Mouse (Mus musculus): Measurements from ENCODE around the gene Ylpm1.

The Ylpm1 gene

DNA sequence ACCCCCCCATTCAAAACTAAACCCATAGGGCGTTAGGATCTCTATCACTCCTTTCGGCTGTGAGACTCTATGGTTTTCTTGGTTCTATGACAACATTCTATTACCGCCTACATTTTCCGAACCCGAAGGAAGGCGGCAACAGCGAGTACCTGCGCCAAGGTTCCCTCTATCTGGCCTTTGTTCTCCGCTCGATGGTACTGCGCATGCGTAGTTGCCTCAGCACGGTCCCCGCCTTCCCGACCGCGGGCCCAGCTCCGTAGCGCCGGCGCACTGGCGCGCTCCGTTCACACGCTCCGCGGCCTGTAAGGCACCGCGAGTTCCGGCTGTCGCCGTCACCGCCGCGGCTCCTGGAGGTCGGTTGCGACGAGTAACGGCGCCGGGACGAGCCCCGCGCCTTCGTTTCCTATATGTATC lies at the start of gene Ylpm1:
Gene Ylpm1, plus strand, starts transcription at position 239 of the 414 bp plus-strand sequence.
- DNase-seq (ENCODE audit: low spot score in 2 of 2) = peak; percentile 94 to 95

DNA sequence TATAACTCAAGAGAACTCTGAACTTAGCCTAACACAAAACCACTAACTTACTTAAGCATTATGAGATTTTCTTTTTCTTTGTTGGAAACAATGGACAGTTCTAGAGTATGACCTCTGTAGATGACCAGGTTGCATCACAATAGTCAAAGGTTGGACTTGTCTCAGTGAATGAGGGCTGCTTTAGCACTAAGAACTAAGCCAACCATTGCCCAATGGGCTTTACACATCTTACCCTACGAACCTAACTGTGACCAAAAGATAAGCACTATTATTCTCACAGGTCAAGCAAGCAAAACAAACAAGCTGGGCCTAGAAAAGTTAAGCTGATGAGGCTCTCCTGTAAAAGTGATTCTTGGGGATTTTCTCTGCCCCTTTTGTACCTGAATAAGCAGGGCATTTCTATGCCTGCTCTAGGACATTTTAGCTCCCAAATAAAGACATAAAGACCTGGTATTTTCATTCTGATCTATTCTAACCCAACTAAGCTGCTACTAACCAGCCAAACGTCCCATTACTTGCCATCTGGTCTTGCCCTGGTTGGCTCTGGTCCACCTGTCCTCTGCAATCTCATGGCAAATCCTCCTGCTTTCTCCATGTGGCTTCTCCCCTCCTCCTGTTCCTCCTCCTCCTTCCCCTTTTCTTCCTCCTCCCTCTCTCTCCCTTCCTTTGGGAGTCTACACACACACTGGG lies 48.1 kb upstream of the Ylpm1 start:
- no peak for DNase-seq (ENCODE audit: low spot score in 2 of 2)

DNA sequence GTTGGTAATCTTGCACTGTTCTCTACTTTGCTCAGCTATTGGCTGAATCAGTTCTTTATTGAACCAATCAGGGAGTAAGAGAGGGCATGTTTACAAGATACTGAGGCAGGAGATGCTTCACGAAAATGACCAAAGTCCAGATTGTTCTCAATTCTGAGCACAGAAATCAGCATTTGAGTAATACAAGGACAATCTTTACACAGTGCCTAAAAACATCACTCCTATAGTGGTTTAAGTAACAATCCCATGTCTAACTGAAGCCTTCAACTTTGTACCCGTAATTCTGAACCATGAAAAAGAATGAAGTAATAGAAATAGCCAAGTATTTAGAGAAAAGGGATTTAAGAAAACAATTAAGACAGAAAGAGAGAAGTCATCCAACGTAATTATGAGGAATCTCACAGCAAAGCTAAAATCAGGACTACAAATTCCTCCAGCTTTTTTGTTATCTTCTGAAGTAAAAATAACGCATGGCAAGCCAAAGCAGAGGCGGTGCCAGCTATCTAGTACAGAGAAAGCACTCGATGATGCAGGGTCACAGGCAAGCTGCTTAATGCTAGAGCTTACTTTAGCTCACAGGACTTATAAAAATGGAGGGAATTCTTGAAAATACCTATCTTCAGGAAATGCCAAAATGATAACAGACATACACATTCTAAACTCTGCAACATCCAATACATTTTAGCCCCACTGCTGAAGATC lies 47.4 kb upstream of the Ylpm1 start:
- no peak for DNase-seq (ENCODE audit: low spot score in 2 of 2)

DNA sequence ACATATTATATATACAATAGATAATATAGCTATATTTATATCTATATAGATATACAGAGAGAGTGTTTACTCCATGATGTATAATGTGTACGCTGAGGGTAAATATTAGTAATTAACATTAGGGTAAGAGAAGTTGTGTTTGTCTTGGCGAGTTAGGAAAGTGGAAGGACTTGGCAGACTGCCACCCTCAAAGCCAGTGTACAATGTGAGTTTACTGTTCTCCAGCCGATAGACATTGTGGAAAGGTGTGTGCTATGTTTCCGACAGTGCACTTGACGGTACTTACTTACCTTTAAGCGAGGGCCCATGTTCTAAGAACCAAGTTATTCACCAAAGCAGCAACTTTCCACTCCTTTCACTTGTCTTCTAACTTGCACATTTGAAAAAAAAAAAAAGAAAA lies 45.4 kb upstream of the Ylpm1 start:
- no peak for DNase-seq (ENCODE audit: low spot score in 2 of 2)

DNA sequence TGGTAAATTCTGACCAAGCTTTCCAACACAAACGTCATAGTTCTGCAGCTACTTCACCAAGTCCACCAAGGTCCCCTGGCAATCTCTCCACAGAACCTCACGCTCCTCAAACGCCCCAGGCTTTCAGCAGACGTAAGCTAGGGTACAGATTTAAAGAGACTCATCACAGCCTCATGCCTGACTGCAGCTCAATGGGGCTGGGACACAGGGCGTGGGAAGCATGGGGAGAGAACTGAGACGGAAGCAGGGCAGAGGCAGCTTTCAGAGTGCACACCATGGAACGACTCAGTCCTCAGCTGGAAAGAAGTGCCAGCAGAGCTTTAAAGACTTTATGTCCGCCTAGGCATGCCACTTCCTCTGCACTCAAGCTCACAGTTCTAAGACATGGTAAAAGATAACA lies 44.6 kb upstream of the Ylpm1 start:
- DNase-seq (ENCODE audit: low spot score in 2 of 2) = no peak

DNA sequence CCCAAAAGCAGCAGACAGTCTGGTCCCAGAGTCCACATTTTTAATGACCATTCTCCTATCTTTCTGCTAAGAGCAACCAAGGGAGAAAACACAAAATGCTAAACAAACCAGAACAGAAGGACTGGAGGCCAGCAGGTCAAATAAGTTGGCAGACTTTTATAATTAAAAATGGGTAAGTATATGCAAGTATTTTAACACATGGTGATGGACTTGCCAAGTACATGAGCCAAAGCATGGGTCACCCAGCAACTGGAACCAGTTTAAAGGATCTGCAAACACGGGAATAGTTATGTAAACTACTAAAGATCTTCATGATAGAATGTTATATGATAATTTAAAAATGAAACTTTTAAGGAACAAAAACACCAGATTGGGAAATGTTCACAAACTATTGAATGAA lies 43.8 kb upstream of the Ylpm1 start:
- DNase-seq (ENCODE audit: low spot score in 2 of 2) = no peak

DNA sequence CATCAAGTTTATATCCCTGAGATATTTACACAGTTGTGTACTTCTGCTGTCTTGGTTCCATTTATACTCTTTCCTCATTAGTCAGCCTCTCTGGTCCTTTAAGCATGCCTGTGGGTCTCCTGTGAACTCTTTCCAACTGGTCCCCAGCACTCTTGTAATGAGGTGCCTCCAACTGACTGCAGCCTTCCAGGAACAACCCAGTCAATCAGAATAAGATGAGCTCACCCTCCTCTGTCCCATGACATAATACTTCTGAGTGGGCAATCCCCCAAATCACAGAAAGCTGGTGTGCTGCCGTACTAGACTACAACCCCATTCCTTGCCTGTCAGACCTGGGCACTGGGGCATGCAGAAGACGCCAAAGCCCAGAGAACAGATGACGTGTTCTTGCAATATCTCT lies 39.8 kb upstream of the Ylpm1 start:
- DNase-seq (ENCODE audit: low spot score in 2 of 2) = no peak

DNA sequence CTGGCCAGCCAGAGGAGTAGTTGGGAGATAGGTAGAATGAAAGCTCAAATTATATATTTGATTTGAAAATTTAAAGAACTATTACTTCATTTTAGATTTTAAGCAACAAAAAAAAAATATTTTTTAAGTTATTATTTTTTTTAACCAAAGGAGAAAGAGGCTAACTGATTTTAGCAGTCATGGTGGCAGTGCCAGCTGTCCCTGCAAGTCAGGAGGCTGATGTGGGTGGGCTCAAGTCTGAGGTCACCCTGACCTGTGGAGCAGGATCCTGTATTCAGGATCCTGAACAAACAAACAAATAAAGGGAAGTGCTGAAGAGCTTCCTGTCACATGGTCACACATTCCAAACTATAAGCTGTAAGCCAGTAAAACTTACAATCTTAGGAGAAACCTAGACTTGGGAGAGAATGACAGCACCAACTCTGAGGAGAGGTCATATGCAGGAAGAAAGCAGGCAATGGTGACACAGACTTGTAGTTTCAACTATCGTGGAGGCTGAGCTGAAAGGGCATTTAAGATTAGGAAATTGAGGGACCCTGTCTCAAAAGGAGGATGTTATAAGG lies 37.2 kb upstream of the Ylpm1 start:
- DNase-seq (ENCODE audit: low spot score in 2 of 2) = no peak

DNA sequence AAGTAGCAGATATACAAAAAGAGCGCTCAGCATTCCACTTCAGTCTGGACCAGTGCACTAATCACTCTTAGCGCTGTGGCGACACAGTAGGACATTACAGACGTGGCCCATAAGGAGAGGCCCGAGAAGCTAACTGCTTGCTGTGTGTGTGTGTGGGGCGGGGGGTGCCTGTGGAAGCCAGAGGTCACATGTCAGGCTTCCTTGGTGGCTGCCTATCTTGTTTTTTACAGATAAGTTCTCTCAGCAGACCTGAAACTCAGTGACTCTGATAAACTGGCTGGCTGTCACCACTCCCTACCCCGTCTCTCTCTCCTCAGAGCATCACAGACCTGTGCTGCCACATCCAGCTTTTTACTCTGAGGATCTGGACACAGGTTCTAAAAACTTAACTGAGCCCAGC lies 33.5 kb upstream of the Ylpm1 start:
- no peak for DNase-seq (ENCODE audit: low spot score in 2 of 2)

DNA sequence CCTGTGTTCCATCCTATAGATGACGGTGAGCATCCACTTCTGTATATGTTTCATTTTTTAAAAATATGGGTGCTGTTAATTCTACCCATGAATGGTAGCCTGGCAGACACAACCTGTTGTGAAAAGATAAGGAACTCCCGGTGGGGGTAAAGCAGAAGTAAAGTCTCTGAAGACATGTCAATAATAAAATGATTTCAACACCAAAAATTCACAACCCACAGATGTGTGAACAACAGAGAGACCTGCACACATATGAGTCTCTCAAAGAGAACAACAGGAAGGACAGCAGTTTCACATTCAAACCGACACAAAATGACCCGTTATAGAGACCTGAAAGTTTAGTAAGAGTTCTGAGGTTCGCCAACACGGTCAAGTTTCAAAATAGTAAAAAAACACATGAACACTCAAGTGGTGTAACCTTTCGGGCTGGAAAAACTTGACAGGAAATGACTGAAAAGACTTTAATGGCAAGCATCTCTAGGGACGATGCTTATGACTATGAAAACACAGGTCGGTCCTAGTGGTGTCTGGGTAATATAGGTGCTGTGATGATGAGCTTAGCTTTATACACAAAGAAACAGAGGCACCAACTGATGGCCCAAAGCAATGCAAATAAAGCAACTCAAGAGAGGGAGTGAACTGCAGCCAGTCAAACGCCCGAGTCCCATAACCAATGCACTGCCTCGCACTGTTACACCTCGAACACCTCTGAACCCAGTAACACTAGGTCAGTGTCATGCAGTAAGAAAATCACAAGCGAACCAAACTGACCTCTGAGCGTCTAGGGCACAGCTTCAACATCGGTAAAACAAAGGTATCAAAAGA lies 27.1 kb upstream of the Ylpm1 start:
- no peak for DNase-seq (ENCODE audit: low spot score in 2 of 2)

DNA sequence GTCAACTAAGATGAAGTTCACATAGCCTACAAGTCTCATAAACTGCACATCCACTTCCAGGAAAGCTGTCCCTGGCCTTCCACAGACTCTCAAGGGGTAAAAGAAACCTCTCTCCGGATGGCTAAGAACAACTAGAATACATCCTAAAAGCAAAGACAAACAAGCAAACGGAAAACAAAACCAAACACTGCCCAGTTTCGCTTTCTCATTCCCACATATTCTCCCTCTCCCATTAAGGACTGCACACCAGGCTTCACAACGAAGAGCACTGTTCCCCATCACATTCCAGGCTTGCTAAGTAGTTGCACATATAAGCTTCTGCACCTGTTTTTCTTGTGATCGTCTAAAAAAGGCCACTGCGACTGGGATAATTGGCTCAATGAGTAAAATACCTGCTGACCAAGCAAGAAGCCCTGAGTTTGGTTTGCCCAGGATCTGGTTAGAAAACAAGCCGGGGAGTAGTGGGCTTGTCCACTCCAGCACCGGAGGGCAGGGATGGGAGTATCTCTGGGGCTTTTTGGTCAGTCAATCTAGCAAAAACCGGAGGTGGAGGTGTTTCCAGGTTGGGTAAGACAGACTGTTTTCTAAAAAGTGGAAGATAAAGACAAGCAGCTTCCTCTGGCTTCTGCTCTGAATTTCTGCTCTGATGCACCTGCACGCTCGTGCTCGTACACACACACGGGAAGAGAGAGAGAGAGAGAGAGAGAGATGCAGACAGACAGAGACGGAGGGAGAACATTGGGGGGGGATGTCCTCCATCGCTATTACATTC lies 26.3 kb upstream of the Ylpm1 start:
- DNase-seq (ENCODE audit: low spot score in 2 of 2) = no peak

DNA sequence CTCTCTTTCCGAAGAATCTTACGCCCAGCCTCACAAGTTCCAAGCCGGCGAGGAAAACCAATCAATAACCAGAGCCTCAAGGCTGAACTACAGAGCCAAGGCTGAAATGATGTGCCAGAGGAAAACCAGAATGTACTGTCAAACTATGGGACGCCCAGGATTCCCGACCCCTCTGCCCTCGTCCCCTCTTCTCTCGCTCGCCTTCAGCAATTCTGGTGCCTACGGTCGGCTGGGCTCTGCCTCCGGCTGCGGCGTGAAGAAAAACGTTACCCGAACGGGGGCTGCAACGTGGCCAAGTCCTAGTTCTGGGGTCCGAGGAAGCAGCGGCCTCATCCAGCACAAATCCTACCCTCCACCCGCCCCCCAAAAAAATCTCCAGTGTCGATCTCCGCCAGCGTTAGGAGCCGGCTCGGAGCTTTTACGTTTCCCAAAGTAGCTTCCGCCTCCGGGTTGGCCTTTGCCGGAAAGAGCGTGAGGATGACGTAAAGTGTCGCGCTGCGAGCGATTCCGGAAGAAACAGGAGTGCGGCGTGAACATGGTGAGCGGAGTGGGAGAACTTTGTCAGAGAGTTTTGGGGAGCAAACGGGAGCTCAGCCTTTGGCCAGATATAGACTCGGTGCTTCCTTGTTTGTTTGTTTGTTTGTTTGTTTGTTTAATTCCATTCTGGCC lies 25.6 kb upstream of the Ylpm1 start, which contains the start of the genes Fcf1 and Arel1:
Gene Fcf1, plus strand, starts transcription at position 470 of the 669 bp plus-strand sequence.
Gene Arel1, minus strand, starts transcription at position 473 of the 669 bp plus-strand sequence.
- peak; percentile 89 to 91 for DNase-seq (ENCODE audit: low spot score in 2 of 2)

DNA sequence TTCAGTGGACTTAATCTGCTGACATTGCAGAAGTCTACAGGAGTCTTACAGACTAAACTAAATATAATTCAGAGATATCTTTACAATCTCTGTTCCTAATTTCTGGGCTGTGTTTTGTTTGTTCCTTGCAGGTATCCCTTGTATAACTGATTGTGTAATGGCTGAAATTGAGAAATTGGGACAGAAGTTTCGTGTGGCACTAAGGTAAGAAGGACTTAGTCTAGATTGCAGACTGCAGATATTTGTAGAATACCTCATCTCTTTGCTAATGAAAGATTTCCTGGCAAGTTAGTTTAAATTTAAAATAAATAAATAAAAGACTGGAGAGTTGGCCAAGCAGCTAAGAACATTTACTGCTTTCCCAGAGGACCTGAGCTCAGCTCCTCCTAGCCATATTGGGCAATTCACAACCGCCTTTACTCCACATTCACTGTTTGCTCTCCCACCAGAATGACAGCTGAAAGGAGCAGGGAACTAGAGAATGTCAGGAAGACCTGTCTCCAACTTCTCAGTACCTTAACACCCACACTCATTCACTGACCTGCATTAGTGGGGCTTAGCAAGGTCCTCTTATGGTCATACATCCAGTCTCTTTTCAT lies 16.8 kb upstream of the Ylpm1 start:
- no peak for DNase-seq (ENCODE audit: low spot score in 2 of 2)

DNA sequence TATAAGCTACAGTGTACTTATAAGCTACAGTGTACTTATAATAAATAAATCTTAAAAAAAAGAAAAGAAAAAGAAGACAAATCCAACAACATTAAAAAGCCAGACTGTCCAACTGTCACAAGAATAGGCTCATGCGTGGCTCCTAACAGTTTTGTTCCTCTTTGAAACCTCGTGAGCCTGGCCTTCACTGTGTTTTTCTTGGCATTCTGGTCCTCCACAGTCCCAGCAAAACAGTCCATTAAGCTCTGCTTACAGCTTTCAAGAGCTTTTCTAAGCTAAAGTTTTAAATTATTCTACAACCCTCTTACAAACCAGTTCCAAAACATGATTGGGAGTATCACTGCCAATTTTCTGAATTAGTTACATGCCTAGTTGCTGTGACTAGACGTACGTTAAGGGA lies 6.7 kb upstream of the Ylpm1 start:
- DNase-seq (ENCODE audit: low spot score in 2 of 2) = no peak

DNA sequence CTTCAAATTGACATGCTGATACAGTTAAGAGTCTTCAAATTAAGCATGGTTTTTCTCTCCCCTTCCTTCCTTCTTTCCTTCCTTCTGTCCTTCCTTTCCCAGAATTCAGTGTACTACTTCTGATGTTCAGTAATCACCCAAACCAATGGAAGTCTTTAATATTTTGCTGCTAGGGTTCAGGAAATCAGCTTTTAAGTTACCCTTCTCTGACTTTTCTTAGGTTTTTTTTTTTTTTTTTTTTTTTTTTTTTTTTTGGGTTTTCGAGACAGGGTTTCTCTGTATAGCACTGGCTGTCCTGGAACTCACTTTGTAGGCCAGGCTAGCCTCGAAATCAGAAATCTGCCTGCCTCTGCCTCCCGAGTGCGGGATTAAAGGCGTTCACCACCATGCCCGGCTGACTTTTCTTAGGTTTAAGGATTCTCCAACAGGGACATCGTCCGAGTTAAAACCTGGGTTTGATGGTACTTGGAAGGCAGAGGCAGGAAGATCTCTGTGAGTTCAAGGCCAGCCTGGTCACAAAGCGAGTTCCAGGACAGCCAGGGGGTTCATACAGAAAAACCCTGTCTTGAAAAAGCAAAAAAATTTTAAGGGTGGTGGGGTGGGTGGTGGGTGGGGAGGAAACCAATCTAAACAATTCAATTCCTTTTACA lies 884 bp upstream of the Ylpm1 start:
- DNase-seq (ENCODE audit: low spot score in 2 of 2) = no peak

DNA sequence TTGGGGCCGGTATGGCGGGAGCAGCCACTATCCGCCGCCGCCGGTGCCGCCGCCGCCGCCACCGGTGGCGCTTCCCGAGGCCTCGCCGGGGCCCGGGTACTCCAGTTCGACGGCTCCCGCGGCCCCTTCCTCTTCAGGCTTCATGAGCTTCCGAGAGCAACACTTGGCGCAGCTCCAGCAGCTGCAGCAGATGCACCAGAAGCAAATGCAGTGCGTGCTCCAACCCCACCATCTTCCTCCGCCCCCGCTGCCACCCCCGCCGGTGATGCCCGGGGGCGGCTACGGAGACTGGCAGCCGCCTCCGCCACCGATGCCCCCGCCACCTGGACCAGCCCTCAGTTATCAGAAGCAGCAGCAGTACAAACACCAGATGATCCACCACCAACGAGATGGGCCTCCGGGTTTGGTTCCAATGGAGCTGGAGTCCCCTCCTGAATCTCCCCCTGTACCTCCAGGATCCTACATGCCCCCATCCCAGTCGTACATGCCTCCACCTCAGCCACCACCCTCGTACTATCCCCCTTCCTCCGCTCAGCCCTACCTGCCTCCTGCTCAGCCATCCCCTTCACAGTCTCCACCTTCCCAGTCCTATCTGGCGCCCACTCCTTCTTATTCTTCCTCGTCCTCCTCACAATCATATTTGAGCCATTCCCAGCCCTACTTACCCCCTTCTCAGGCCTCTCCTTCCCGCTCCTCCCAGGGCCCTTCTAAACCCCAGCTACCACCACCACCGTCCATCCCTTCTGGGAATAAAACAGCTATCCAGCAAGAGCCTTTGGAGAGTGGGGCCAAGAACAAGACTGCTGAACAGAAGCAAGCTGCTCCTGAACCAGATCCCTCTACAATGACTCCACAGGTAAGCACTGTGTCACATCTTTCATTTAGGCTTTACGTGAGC lies 629 bp downstream of the Ylpm1 start:
- peak; percentile 38 to 60 for DNase-seq (ENCODE audit: low spot score in 2 of 2)

DNA sequence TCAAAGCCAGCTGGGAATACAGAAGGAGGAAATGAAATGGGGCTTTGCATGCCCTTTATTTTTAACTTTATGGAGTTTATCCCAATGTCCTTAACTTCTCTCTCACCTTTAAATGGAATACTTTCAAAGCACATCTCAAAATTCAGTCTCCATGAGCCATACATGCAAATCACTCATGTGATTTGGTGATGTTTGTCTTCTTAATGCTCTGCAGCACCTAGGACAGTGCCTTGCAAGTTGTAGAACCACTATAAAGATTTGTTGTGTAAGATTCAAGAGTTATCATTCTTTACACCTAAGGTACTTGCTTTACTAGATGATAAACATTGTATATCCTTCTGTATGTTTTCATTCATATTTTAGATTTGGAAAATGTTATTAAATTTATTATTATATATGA lies 2.9 kb downstream of the Ylpm1 start:
- no peak for DNase-seq (ENCODE audit: low spot score in 2 of 2)

DNA sequence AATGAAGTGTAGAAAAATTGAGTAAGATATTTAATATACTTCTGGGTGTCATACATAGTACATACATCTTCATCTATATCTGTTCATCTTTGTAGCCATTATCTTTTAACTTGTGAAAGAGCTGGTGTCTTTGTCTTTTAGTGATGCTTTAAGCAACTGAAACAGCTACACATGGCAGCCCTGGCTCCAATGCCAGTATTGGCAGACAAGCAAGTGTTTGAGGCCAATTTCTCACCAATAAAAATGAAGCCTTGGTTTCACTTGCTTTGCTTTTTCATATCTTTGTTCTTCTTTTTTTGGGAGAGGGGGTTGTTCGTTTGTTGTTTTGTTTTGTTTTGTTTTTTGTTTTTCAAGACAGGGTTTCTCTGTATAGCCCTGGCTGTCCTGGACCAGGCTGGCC lies 10.1 kb downstream of the Ylpm1 start:
- DNase-seq (ENCODE audit: low spot score in 2 of 2) = no peak

DNA sequence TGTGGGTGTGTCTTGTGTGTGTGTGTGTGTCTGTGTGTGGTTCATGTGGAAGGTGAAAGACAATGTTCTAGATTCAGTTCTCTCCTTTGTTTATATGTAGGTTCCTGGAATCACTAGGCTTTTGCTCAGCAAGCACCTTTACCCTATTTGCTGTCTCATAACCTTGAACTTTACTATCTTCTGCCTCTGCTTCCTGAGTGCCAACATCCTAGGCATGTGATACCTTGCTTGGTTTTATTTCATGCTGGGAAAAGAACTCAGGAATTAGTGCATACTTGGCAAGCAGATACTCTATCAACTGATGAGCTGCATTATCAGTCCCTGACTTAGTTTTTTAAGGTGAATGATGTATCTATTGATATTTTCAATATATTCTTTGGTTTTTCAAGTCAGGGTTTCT lies 10.9 kb downstream of the Ylpm1 start:
- no peak for DNase-seq (ENCODE audit: low spot score in 2 of 2)

Data from right cerebral cortex, postnatal 36 days (tissue).